Mouse (Mus musculus): ENCODE data around the gene Cmtr1. TPM values are rescaled to one million over a fixed set of nuclear protein-coding genes. Genes with fewer than 3 reads are reported as not detected.

Gene Cmtr1
- polyA plus RNA-seq, 1 experiment from 2014 or later = 68.9 TPM

DNA sequence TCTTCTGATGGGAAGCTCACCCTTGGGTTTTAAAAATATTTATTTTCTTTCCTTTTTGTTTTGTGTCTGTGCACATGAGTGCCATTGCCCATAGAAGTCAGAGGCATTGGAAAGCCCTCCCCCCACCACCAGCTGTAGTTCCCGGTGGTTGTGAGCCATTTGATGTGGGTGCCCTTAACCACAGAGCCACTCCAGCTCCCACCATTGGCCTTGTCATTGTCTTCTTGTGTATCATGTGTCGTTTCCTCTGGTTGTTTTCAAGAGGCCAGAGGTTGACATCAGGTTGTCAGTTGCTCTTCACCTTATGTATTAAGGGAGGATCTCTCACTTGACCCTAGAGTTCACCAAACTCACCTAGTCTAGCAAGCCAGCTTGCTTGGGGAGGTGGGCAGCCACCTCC lies 33.2 kb downstream of the Cmtr1 start:
- H3K27me3 ChIP-seq (replicated peaks; ENCODE audit: control insufficient read depth, insufficient read depth, low read length) = no peaks in the 10 kb centered on the region
- H3K9me3 ChIP-seq (ENCODE audit: control insufficient read depth) = no peaks in the 10 kb centered on the region
- no peak overlapping the region for H3K4me2 ChIP-seq (replicated peaks; ENCODE audit: low read depth)
- no peak for TF ChIP-seq CTCF (IDR thresholded peaks at IDR 0.05; ENCODE audit: low read depth)
- peaks cover 81% of the 10 kb centered on the region for H3K36me3 ChIP-seq (ENCODE audit: control insufficient read depth, insufficient read depth)
- no peak overlapping the region for H3K4me3 ChIP-seq (ENCODE audit: low read depth, low read length)
- H3K4me1 ChIP-seq (replicated peaks; ENCODE audit: control insufficient read depth, insufficient read depth, low read length) = no peaks in the 10 kb centered on the region
- H3K27ac ChIP-seq (ENCODE audit: low read depth, low read length) = no peak overlapping the region
- H3K9ac ChIP-seq (ENCODE audit: low read depth, low read length) = no peak overlapping the region
- 83% methylated on average over 2 of the region's 2 CpGs for WGBS
- ATAC-seq = no peak

DNA sequence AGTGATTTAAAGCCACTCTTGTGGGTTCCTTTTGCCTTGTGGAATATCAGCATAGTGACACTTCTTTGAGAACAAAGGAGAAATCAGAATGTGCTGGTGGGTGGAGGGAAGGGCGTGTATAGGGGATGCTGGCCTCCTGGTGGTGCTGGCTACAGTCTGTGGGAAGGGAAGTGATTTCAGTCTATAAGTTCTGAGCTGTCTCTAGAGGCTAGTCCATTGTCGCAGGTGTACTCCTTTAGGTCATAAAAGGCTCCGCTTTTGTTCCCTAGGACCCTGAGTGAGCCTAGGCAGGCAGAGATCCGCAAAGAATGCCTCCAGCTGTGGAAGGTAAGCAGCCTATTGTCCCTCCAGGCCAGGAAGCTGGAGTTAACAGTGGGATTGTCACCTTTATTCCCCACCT lies 34.1 kb downstream of the Cmtr1 start:
- H3K36me3 ChIP-seq (ENCODE audit: control insufficient read depth, insufficient read depth) = peaks cover 83% of the 10 kb centered on the region
- H3K4me3 ChIP-seq (ENCODE audit: low read depth, low read length) = no peak overlapping the region
- WGBS = 78% methylated on average over 4 of the region's 4 CpGs
- no peaks in the 10 kb centered on the region for H3K9me3 ChIP-seq (ENCODE audit: control insufficient read depth)
- no peak for ATAC-seq
- no peak for TF ChIP-seq CTCF (IDR thresholded peaks at IDR 0.05; ENCODE audit: low read depth)
- H3K27me3 ChIP-seq (replicated peaks; ENCODE audit: control insufficient read depth, insufficient read depth, low read length) = no peaks in the 10 kb centered on the region
- no peak overlapping the region for H3K4me2 ChIP-seq (replicated peaks; ENCODE audit: low read depth)
- no peak overlapping the region for H3K27ac ChIP-seq (ENCODE audit: low read depth, low read length)
- H3K4me1 ChIP-seq (replicated peaks; ENCODE audit: control insufficient read depth, insufficient read depth, low read length) = no peaks in the 10 kb centered on the region
- no peak overlapping the region for H3K9ac ChIP-seq (ENCODE audit: low read depth, low read length)

DNA sequence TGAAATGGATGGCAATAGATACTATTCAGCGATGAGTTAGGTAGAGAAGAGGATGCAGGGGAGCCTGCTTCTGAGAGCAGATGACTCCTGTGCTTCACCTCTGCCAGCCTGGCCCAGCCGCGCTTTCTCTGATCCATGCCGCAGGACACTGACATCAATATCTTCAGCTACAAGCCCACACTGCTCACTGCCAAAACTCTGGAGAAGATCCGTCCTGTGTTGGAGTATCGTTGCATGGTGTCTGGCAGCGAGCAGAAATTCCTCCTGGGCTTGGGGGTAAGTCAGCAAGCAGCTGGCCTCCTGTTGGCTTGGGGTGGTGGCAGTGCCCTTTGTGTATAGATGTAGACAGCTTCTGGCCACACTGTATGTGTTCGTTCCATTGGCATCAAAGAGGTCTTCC lies 36.5 kb downstream of the Cmtr1 start:
- Histone ChIP-seq H3K27me3 (replicated peaks; ENCODE audit: control insufficient read depth, insufficient read depth, low read length) (no peaks in the 10 kb centered on the region), H3K4me2 (replicated peaks; ENCODE audit: low read depth) (no peak overlapping the region), H3K36me3 (ENCODE audit: control insufficient read depth, insufficient read depth) (peaks cover 83% of the 10 kb centered on the region), H3K9me3 (ENCODE audit: control insufficient read depth) (no peaks in the 10 kb centered on the region), H3K4me3 (ENCODE audit: low read depth, low read length) (no peak overlapping the region), H3K4me1 (replicated peaks; ENCODE audit: control insufficient read depth, insufficient read depth, low read length) (no peaks in the 10 kb centered on the region), H3K9ac (ENCODE audit: low read depth, low read length) (no peak overlapping the region), H3K27ac (ENCODE audit: low read depth, low read length) (no peak overlapping the region)
- TF ChIP-seq CTCF (IDR thresholded peaks at IDR 0.05; ENCODE audit: low read depth) = no peak
- no peak for ATAC-seq
- 98% methylated on average over 8 of the region's 8 CpGs for WGBS

DNA sequence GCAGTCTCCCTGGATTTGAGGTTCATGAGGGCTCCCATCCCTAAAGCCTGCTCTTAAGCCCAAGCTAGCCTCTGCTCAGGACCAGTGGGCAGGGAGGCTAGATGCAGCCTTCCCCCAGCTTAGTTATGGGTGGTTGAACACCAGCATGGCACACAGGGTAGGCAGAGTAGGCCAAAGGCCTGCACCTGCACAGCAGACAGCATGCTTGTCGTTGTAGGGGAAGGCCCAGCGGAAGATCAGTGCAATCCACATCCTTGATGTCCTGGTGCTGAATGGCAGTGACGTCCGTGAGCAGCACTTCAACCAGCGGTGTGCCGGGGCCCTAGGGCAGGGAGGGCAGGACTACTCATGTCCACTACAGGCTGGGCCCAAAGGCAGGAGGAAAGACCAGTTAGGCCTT lies 38.0 kb downstream of the Cmtr1 start:
- Histone ChIP-seq H3K4me2 (replicated peaks; ENCODE audit: low read depth) (no peak overlapping the region), H3K9me3 (ENCODE audit: control insufficient read depth) (no peaks in the 10 kb centered on the region), H3K4me3 (ENCODE audit: low read depth, low read length) (no peak overlapping the region), H3K27ac (ENCODE audit: low read depth, low read length) (no peak overlapping the region), H3K4me1 (replicated peaks; ENCODE audit: control insufficient read depth, insufficient read depth, low read length) (no peaks in the 10 kb centered on the region), H3K36me3 (ENCODE audit: control insufficient read depth, insufficient read depth) (peaks cover 81% of the 10 kb centered on the region), H3K9ac (ENCODE audit: low read depth, low read length) (no peak overlapping the region), H3K27me3 (replicated peaks; ENCODE audit: control insufficient read depth, insufficient read depth, low read length) (no peaks in the 10 kb centered on the region)
- TF ChIP-seq CTCF (IDR thresholded peaks at IDR 0.05; ENCODE audit: low read depth) = no peak
- WGBS = 87% methylated on average over 6 of the region's 6 CpGs
- no peak for ATAC-seq

DNA sequence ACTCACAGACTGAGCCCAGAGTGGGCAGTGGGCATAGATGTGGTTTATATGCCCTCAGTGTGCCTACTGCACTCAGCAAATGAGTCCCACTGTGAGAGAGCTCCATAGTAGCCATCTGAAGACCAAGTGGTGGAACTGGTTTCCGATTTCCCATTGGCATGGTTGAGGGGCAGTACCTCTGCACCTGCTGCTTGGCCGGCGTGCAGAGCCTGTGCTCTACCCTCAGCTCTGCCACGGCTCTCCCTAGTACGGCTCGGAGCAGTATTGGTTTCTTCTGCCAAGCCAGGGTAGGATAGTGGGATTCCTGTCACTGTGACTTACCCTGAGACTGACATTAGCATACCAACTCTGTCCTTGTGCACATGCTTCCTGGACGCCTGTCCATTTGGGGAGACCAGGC lies 40.2 kb downstream of the Cmtr1 start:
- Histone ChIP-seq H3K4me3 (ENCODE audit: low read depth, low read length) (no peak overlapping the region), H3K27me3 (replicated peaks; ENCODE audit: control insufficient read depth, insufficient read depth, low read length) (no peaks in the 10 kb centered on the region), H3K4me2 (replicated peaks; ENCODE audit: low read depth) (no peak overlapping the region), H3K4me1 (replicated peaks; ENCODE audit: control insufficient read depth, insufficient read depth, low read length) (no peaks in the 10 kb centered on the region), H3K27ac (ENCODE audit: low read depth, low read length) (no peak overlapping the region), H3K36me3 (ENCODE audit: control insufficient read depth, insufficient read depth) (peaks cover 73% of the 10 kb centered on the region), H3K9ac (ENCODE audit: low read depth, low read length) (no peak overlapping the region), H3K9me3 (ENCODE audit: control insufficient read depth) (no peaks in the 10 kb centered on the region)
- ATAC-seq = no peak
- 93% methylated on average over 7 of the region's 7 CpGs for WGBS
- no peak for TF ChIP-seq CTCF (IDR thresholded peaks at IDR 0.05; ENCODE audit: low read depth)

DNA sequence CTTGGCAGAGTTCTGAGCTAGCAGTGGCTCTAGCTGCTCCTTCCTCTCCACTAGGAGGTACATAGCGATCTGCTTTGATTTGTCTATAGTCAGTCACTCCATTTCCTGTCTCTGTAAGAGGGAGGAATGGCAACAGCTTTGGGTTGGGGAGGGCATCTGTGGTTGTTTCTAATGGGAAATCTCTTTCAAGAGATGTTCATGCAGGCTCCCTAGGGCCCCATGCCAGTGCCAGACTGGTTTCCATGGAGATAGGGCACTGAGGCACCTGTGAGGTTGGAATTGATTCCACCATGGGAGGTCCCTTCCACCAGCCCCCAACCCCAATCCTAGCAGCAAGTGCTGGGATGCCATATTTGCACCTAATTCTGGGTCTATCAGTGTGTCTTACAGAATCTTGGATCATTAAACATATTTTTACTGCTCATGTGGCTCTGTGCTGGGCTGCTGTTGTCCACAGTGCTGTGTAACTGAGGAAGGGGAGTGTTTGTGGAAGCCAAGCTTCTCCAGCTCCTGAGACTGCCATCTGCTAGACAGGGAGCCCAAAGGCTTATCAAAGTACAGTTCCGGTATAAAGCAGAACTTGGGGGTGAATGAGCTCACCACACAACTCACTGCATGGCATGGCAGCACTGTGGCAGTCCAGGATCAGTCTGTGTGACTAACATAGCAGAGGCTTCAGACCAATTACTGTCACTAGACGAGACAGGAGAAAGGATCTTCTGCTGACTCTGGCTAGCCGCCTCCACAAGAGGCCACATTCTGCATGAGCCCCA lies 42.7 kb downstream of the Cmtr1 start:
- TF ChIP-seq CTCF (IDR thresholded peaks at IDR 0.05; ENCODE audit: low read depth) = no peak
- H3K27me3 ChIP-seq (replicated peaks; ENCODE audit: control insufficient read depth, insufficient read depth, low read length) = no peaks in the 10 kb centered on the region
- H3K4me2 ChIP-seq (replicated peaks; ENCODE audit: low read depth) = no peak overlapping the region
- WGBS = 82% methylated on average over 4 of the region's 4 CpGs
- H3K9me3 ChIP-seq (ENCODE audit: control insufficient read depth) = no peaks in the 10 kb centered on the region
- peaks cover 58% of the 10 kb centered on the region for H3K36me3 ChIP-seq (ENCODE audit: control insufficient read depth, insufficient read depth)
- no peak for ATAC-seq
- H3K27ac ChIP-seq (ENCODE audit: low read depth, low read length) = no peak overlapping the region
- H3K9ac ChIP-seq (ENCODE audit: low read depth, low read length) = no peak overlapping the region
- no peaks in the 10 kb centered on the region for H3K4me1 ChIP-seq (replicated peaks; ENCODE audit: control insufficient read depth, insufficient read depth, low read length)
- no peak overlapping the region for H3K4me3 ChIP-seq (ENCODE audit: low read depth, low read length)

Data from intestine, postnatal 0 days (tissue).